Mouse (Mus musculus): ENCODE data around the gene Cap2. TPM values are rescaled to one million over a fixed set of nuclear protein-coding genes. Genes with fewer than 3 reads are reported as not detected.

Cap2 gene
- 1.3 and 1.9 TPM in 2 replicates for polyA plus RNA-seq (2012; rRNA removed)

DNA sequence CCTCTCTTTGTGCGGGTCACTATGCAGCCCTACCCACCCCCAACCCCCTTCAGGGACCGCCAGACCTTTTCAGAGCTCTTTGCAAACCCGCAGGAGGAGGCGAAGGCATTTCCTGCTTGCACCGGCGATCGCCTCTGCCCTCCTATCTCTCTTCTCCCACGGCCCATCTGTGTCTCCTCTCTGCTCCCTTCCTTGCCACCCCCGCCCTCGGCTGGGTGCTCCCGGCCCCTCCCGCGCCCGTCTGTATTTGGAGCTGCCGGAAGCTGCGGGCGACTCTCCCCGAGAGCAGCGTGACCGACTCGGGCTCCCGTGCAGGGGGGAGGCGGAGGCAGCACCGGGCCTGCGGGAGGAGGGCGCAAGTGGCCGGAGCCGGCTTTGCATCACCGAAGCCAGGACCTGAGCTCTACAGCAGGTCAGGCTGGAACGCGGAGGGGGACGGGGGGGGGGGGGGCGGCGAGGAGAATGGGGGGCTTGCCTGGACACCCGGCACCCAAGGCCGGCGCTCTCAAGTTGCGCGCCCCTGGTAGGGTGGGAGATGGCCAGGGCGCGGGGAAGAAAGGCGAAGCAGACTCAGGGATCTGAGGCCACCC is at the start of gene Cap2:
Gene Cap2, plus strand, starts transcription at position 49 of the 590 bp plus-strand sequence.
- no peak within 1 kb of the TSS for H3K27ac ChIP-seq (ENCODE audit: insufficient read depth, low read length)
- no peaks in the 10 kb centered on the region for H3K36me3 ChIP-seq (ENCODE audit: control insufficient read depth, insufficient read depth, low read length)
- H3K27me3 ChIP-seq (ENCODE audit: control insufficient read depth, insufficient read depth, low read length), result peaks cover 8% of the 10 kb centered on the region
- H3K4me1 ChIP-seq (ENCODE audit: control insufficient read depth, insufficient read depth, insufficient read length), result peaks cover 6% of the 10 kb centered on the region; the same call in 1 of the 2 replicates
- peak in 1 of 2 experiments; percentile 54 for DNase-seq (ENCODE audit: low read depth in 1 of 2, low spot score in 2 of 2)
- 5% methylated on average over 31 of the region's 42 CpGs for WGBS
- TF ChIP-seq POLR2A (IDR thresholded peaks at IDR 0.05; ENCODE audit: low read depth, low read length) (no peak), CTCF (IDR thresholded peaks at IDR 0.05; ENCODE audit: extremely low read depth, insufficient read depth, insufficient read length, insufficient replicate concordance) (no peak)
- peak within 1 kb of the TSS; percentile 40; the same call in 1 of the 2 replicates for H3K4me3 ChIP-seq (ENCODE audit: extremely low read depth, insufficient read depth, insufficient read length)

DNA sequence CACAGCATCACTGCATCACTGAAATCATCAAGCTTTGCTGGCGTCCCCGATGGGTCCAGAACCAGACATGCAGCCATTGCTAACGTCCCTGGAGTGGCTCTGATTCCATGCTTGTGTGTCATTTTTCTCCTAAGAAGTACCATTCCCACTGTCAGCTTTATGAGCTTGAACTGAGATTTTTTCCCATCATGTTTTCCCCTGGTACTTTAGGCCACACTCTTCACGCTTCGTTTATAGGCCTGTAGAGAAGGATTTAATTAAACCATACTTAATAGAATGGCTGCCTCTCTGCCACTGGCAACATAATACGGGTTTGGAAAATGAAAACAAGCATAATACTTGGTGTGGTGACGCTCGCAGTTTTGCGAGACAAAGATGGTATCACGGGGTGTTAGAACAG is 42.1 kb upstream of the Cap2 start:
- H3K27ac ChIP-seq (ENCODE audit: insufficient read depth, low read length), result no peak overlapping the region
- whole genome bisulfite sequencing, result 89% methylated on average over 10 of the region's 10 CpGs
- TF ChIP-seq CTCF (IDR thresholded peaks at IDR 0.05; ENCODE audit: extremely low read depth, insufficient read depth, insufficient read length, insufficient replicate concordance), result no peak
- no peak for TF ChIP-seq POLR2A (IDR thresholded peaks at IDR 0.05; ENCODE audit: low read depth, low read length)

DNA sequence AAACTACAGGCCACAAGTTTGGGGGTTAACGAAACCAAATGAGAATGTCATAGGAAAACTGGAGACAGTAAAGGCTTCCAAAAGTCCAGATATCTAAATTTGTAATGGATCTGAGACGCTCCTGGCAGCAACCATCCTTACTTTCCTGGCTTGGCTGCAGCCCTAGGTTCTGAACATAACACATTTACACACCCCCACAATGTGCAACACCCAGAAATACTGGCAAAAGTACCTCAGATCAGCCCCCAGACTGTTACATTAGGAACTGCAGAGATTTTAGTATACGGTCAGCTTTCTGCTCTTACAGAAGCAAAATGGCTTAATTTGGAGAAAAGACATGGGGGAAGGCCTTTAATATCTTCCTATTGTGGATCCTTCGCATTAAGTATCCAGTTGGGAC is 39.4 kb upstream of the Cap2 start:
- 96% methylated on average over 4 of the region's 4 CpGs for WGBS
- H3K27ac ChIP-seq (ENCODE audit: insufficient read depth, low read length), result no peak overlapping the region
- H3K4me1 ChIP-seq (ENCODE audit: control insufficient read depth, insufficient read depth, insufficient read length), result no peaks in the 10 kb centered on the region; the same call in 1 of the 2 replicates
- no peaks in the 10 kb centered on the region for H3K36me3 ChIP-seq (ENCODE audit: control insufficient read depth, insufficient read depth, low read length)
- no peaks in the 10 kb centered on the region for H3K27me3 ChIP-seq (ENCODE audit: control insufficient read depth, insufficient read depth, low read length)
- TF ChIP-seq POLR2A (IDR thresholded peaks at IDR 0.05; ENCODE audit: low read depth, low read length) (no peak), CTCF (IDR thresholded peaks at IDR 0.05; ENCODE audit: extremely low read depth, insufficient read depth, insufficient read length, insufficient replicate concordance) (no peak)
- H3K4me3 ChIP-seq (ENCODE audit: extremely low read depth, insufficient read depth, insufficient read length), result no peak overlapping the region
- no peak for DNase-seq (ENCODE audit: low read depth in 1 of 2, low spot score in 2 of 2)

More for the DNA sequence above, 42.1 kb upstream of the Cap2 start:
- H3K4me3 ChIP-seq (ENCODE audit: extremely low read depth, insufficient read depth, insufficient read length), result no peak overlapping the region
- H3K36me3 ChIP-seq (ENCODE audit: control insufficient read depth, insufficient read depth, low read length), result no peaks in the 10 kb centered on the region
- no peaks in the 10 kb centered on the region for H3K27me3 ChIP-seq (ENCODE audit: control insufficient read depth, insufficient read depth, low read length)
- DNase-seq (ENCODE audit: low read depth in 1 of 2, low spot score in 2 of 2), result no peak
- no peaks in the 10 kb centered on the region; the same call in 1 of the 2 replicates for H3K4me1 ChIP-seq (ENCODE audit: control insufficient read depth, insufficient read depth, insufficient read length)

DNA sequence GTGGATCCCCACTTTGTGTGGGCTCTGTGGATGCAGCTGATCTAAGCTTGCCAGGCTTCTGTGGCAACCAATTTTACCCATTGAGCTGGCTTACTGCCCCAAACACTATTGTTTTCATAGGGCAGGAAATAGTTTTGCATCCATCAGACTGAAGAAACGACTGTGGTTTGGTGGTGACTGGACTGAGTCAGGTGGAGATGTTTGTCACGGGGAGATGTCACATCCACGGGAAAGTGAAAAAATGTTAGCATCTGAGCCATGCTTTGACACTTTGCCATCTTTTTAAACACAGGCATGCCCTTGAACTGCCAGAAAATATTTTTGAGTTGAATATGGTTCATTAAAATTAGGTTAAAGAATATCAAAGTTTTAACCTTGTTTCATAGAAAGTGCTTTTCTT is 37.9 kb upstream of the Cap2 start:
- Histone ChIP-seq H3K4me3 (ENCODE audit: extremely low read depth, insufficient read depth, insufficient read length) (no peak overlapping the region), H3K36me3 (ENCODE audit: control insufficient read depth, insufficient read depth, low read length) (no peaks in the 10 kb centered on the region), H3K27me3 (ENCODE audit: control insufficient read depth, insufficient read depth, low read length) (no peaks in the 10 kb centered on the region), H3K4me1 (ENCODE audit: control insufficient read depth, insufficient read depth, insufficient read length) (no peaks in the 10 kb centered on the region; the same call in 1 of the 2 replicates), H3K27ac (ENCODE audit: insufficient read depth, low read length) (no peak overlapping the region)
- TF ChIP-seq CTCF (IDR thresholded peaks at IDR 0.05; ENCODE audit: extremely low read depth, insufficient read depth, insufficient read length, insufficient replicate concordance), result no peak
- no peak for TF ChIP-seq POLR2A (IDR thresholded peaks at IDR 0.05; ENCODE audit: low read depth, low read length)
- no peak for DNase-seq (ENCODE audit: low read depth in 1 of 2, low spot score in 2 of 2)
- 7% methylated on average over 3 of the region's 3 CpGs for WGBS

DNA sequence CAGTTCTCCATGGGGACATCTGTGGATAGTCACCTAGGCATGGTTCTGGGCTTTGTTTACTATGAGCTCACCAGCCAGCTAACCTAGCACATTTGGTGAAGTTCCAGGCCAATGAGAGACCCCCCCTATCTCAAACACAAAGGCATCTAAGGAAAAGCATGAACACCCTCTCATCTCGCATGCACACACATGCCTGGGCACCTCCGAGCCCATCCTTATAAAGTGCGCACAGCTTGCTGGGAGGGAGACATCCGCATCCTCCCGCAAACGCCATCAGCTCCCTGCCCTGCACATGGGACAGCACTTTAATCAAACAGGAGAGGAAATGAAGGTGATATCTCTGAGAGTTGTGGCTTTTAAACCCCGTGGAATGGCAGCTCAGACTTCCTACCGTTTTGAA is 33.4 kb upstream of the Cap2 start:
- TF ChIP-seq CTCF (IDR thresholded peaks at IDR 0.05; ENCODE audit: extremely low read depth, insufficient read depth, insufficient read length, insufficient replicate concordance) (no peak), POLR2A (IDR thresholded peaks at IDR 0.05; ENCODE audit: low read depth, low read length) (no peak)

DNA sequence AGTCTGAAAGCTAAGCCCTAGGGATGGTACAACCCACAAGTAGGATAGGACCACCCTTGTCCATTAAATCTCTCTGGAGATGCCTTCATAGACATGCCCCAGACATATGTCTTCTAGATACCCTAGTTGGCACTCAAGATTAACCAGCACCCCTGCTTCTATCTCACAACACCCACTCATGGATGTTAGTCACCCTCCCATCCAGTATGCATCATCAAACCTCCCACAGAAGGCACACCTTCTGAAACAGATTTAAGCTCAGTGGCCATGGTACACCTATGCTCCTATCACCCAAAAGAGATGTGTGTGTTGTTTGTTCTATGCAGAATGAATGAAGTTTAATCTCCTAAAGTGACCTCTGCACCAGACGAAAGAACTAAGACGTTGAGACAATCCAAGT is 32.1 kb upstream of the Cap2 start:
- H3K27me3 ChIP-seq (ENCODE audit: control insufficient read depth, insufficient read depth, low read length), result no peaks in the 10 kb centered on the region; the same call in 1 of the 2 replicates
- 97% methylated on average over 2 of the region's 2 CpGs for WGBS
- no peak for TF ChIP-seq CTCF (IDR thresholded peaks at IDR 0.05; ENCODE audit: extremely low read depth, insufficient read depth, insufficient read length, insufficient replicate concordance)
- TF ChIP-seq POLR2A (IDR thresholded peaks at IDR 0.05; ENCODE audit: low read depth, low read length), result no peak

More for the DNA sequence above, 33.4 kb upstream of the Cap2 start:
- no peaks in the 10 kb centered on the region; the same call in 1 of the 2 replicates for H3K27me3 ChIP-seq (ENCODE audit: control insufficient read depth, insufficient read depth, low read length)
- no peak overlapping the region for H3K27ac ChIP-seq (ENCODE audit: insufficient read depth, low read length)
- H3K36me3 ChIP-seq (ENCODE audit: control insufficient read depth, insufficient read depth, low read length), result no peaks in the 10 kb centered on the region
- 54% methylated on average over 8 of the region's 8 CpGs for WGBS
- H3K4me1 ChIP-seq (ENCODE audit: control insufficient read depth, insufficient read depth, insufficient read length), result no peaks in the 10 kb centered on the region; the same call in 1 of the 2 replicates
- DNase-seq (ENCODE audit: low read depth in 1 of 2, low spot score in 2 of 2), result no peak
- no peak overlapping the region for H3K4me3 ChIP-seq (ENCODE audit: extremely low read depth, insufficient read depth, insufficient read length)

DNA sequence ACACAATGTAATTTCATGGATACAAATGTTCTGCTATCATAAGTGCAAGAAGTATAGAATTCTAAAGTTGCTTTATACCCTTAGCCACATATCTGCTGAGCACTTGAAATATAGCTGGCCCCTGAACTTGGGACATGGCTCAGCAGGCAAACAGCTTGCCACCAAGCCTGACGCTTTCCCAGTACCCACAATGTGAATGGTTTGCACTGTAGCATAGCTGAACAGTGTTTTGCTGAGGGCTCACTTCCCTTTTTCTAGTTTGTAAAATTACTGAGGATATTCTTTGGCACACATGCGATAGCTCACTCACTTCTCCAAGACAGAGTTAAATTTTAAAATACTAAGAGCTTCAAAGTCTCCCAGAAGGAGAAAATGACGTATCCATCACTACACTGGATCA is 20.4 kb upstream of the Cap2 start:
- 20% methylated on average over 3 of the region's 3 CpGs for WGBS
- TF ChIP-seq POLR2A (IDR thresholded peaks at IDR 0.05; ENCODE audit: low read depth, low read length), result no peak
- no peak for TF ChIP-seq CTCF (IDR thresholded peaks at IDR 0.05; ENCODE audit: extremely low read depth, insufficient read depth, insufficient read length, insufficient replicate concordance)

More for the DNA sequence above, 32.1 kb upstream of the Cap2 start:
- Histone ChIP-seq H3K4me3 (ENCODE audit: extremely low read depth, insufficient read depth, insufficient read length) (no peak overlapping the region), H3K36me3 (ENCODE audit: control insufficient read depth, insufficient read depth, low read length) (no peaks in the 10 kb centered on the region), H3K27ac (ENCODE audit: insufficient read depth, low read length) (no peak overlapping the region), H3K4me1 (ENCODE audit: control insufficient read depth, insufficient read depth, insufficient read length) (no peaks in the 10 kb centered on the region)
- DNase-seq (ENCODE audit: low read depth in 1 of 2, low spot score in 2 of 2), result no peak

More for the DNA sequence above, 20.4 kb upstream of the Cap2 start:
- no peak overlapping the region for H3K4me3 ChIP-seq (ENCODE audit: extremely low read depth, insufficient read depth, insufficient read length)
- H3K4me1 ChIP-seq (ENCODE audit: control insufficient read depth, insufficient read depth, insufficient read length), result no peaks in the 10 kb centered on the region
- no peak for DNase-seq (ENCODE audit: low read depth in 1 of 2, low spot score in 2 of 2)
- H3K27me3 ChIP-seq (ENCODE audit: control insufficient read depth, insufficient read depth, low read length), result no peaks in the 10 kb centered on the region
- H3K36me3 ChIP-seq (ENCODE audit: control insufficient read depth, insufficient read depth, low read length), result no peaks in the 10 kb centered on the region
- H3K27ac ChIP-seq (ENCODE audit: insufficient read depth, low read length), result no peak overlapping the region
